In genomic region chr11:97740190-97740589, GRCm38 (mm10) we compare ENCODE assay signal across 10 mouse cellular contexts. TPM values are rescaled to one million over a fixed set of nuclear protein-coding genes. Genes with fewer than 3 reads are reported as not detected.
A peak's percentile ranks its signal among the peaks of the same experiment; 100 is the strongest.
DNase-seq lines count a peak whose midpoint lies in the region; ATAC-seq and TF ChIP-seq lines count a peak whose summit lies in the region.
"Had no signal": no experiment of that assay in that cellular context is flagged by ENCODE, and none has a peak within 500 bp of the region (broad histone marks: within the 10 kb centered on the region; RNA-seq: fewer than 3 reads in every experiment).

No protein-coding gene starts in this region.

- H3K4me1 ChIP-seq in liver, postnatal 0 days (ENCODE audit: insufficient read depth) = peaks cover 18% of the 10 kb centered on the region

- no peaks in the 10 kb centered on the region for H3K27me3 ChIP-seq in liver, postnatal 0 days (ENCODE audit: insufficient read depth, low read length)
- H3K27me3 ChIP-seq: midbrain, embryonic 12.5 days had no signal

- intact Hi-C loops in gastrocnemius, postnatal 14 days (cut with DNase I; ENCODE audit: low total_unique reads) = loop anchor here (5.0 kb wide), 1 partner anchor 33 kb away; no protein-coding TSS in a partner anchor

- peak overlapping the region; percentile 20 for H3K4me2 ChIP-seq in liver, postnatal 0 days (ENCODE audit: low read depth, low read length)
- H3K4me2 ChIP-seq: midbrain, embryonic 12.5 days had no signal

- no peaks in the 10 kb centered on the region; the same call in 1 of the 2 replicates for H3K36me3 ChIP-seq in liver, postnatal 0 days (replicated peaks; ENCODE audit: insufficient read depth, low read length)
- H3K36me3 ChIP-seq: midbrain, embryonic 12.5 days had no signal

- H3K9ac ChIP-seq in liver, postnatal 0 days (replicated peaks) = no peak overlapping the region
- H3K9ac ChIP-seq: midbrain, embryonic 12.5 days had no signal

- WGBS in liver, postnatal 0 days (ENCODE audit: insufficient replicate concordance) = 35% methylated on average over 7 of the region's 7 CpGs

- no peak overlapping the region for H3K4me3 ChIP-seq in liver, postnatal 0 days (ENCODE audit: low read depth, low read length)
- H3K4me3 ChIP-seq: midbrain, embryonic 12.5 days had no signal

- ATAC-seq in liver, postnatal 0 days = no peak

- H3K9me3 ChIP-seq in liver, postnatal 0 days (ENCODE audit: low read length) = no peaks in the 10 kb centered on the region
- H3K9me3 ChIP-seq: midbrain, embryonic 12.5 days had no signal

- H3K27ac ChIP-seq in liver, postnatal 0 days (ENCODE audit: low read depth) = 0 out of 2 replicates have a peak overlapping the region, but pooled peaks have one; percentile 19
- H3K27ac ChIP-seq: midbrain, embryonic 12.5 days had no signal

- no peak for TF ChIP-seq EP300 in liver, postnatal 0 days (IDR thresholded peaks at IDR 0.05; ENCODE audit: low read depth)

- DNase-seq in gastrocnemius, postnatal 14 days = peak; percentile 42
- DNase-seq in gastrocnemius, adult 18-20 months (ENCODE audit: low spot score) = no peak
- peak; percentile 38 for DNase-seq in ES-CJ7 (ENCODE audit: low read depth, low spot score)
- peak; percentile 28 for DNase-seq in heart, adult 8-10 months (ENCODE audit: low spot score)
- no peak for DNase-seq in liver, postnatal 0 days
- no peak for DNase-seq in left cerebral cortex, adult 8-10 months (ENCODE audit: low spot score in 2 of 2)
- no peak for DNase-seq in cerebellum, adult 9-10 months
- DNase-seq in spleen, adult 12 weeks (ENCODE audit: low spot score) = no peak

- no peak for TF ChIP-seq CTCF in liver, postnatal 0 days (IDR thresholded peaks at IDR 0.05; ENCODE audit: low read depth)

RNA-seq across cellular contexts. Expression of gene Pip4k2b, which starts 4.3 kb away (rescaled TPM):
- 10 to 100 TPM; 33.3 to 38.5 TPM for total RNA-seq in gastrocnemius, postnatal 14 days (2021)
- total RNA-seq in gastrocnemius, adult 18-20 months (2021) = 10 to 100 TPM; 64.7 TPM
- total RNA-seq in heart, adult 8-10 months (2022) = 10 to 100 TPM; 21.9 to 26.6 (median 25.6) TPM
- 0.53 and 0.59 TPM in 2 replicates for polyA plus RNA-seq in liver, postnatal 0 days (2015; fragmentation: Nextera tagmentation; extraction: Ambion mirVana)
- 100 to 1,000 TPM; 109 to 123 (median 110) TPM for total RNA-seq in left cerebral cortex, adult 8-10 months (2022)

RNA-seq across cellular contexts. Expression of gene Cwc25, which starts 26.2 kb away (rescaled TPM):
- 1 to 10 TPM; 6.0 to 6.7 TPM for total RNA-seq in gastrocnemius, postnatal 14 days (2021)
- 1 to 10 TPM; 5.2 to 5.9 TPM for total RNA-seq in gastrocnemius, adult 18-20 months (2021)
- total RNA-seq in heart, adult 8-10 months (2022) = 1 to 10 TPM; 6.1 to 7.1 (median 6.3) TPM
- 5.5 and 5.8 TPM in 2 replicates for polyA plus RNA-seq in liver, postnatal 0 days (2015; fragmentation: Nextera tagmentation; extraction: Ambion mirVana)
- 10 to 100 TPM; 17.0 to 20.6 (median 19.1) TPM for total RNA-seq in left cerebral cortex, adult 8-10 months (2022)

RNA-seq across cellular contexts. Expression of gene 1700001P01Rik, which starts 35.5 kb away (rescaled TPM):
- total RNA-seq in gastrocnemius, postnatal 14 days (2021) = not detected
- not detected for total RNA-seq in gastrocnemius, adult 18-20 months (2021)
- not detected for total RNA-seq in heart, adult 8-10 months (2022)
- polyA plus RNA-seq in liver, postnatal 0 days (2015; fragmentation: Nextera tagmentation; extraction: Ambion mirVana) = not detected in 2 replicates
- 1 to 10 TPM in 1 of 4 experiments, under 1 TPM in 2, not detected in 1; 0.65 to 1.2 (median 0.84) TPM for total RNA-seq in left cerebral cortex, adult 8-10 months (2022)
- polyA plus RNA-seq: stomach, embryonic 16.5 days had no signal

RNA-seq across cellular contexts. Expression of gene Psmb3, which starts 37.0 kb away (rescaled TPM):
- 100 to 1,000 TPM; 146 to 154 TPM for total RNA-seq in gastrocnemius, postnatal 14 days (2021)
- 100 to 1,000 TPM; 150 to 167 TPM for total RNA-seq in gastrocnemius, adult 18-20 months (2021)
- total RNA-seq in heart, adult 8-10 months (2022) = 100 to 1,000 TPM; 145 to 154 (median 150) TPM
- 244 and 267 TPM in 2 replicates for polyA plus RNA-seq in liver, postnatal 0 days (2015; fragmentation: Nextera tagmentation; extraction: Ambion mirVana)
- total RNA-seq in left cerebral cortex, adult 8-10 months (2022) = 100 to 1,000 TPM; 117 to 140 (median 132) TPM

RNA-seq across cellular contexts. Expression of gene Pcgf2, which starts 39.9 kb away (rescaled TPM):
- 1 to 10 TPM; 6.5 to 7.7 TPM for total RNA-seq in gastrocnemius, postnatal 14 days (2021)
- 1 to 10 TPM in 1 of 2 experiments, under 1 TPM in 1; 0.96 to 2.3 TPM for total RNA-seq in gastrocnemius, adult 18-20 months (2021)
- total RNA-seq in heart, adult 8-10 months (2022) = 1 to 10 TPM; 4.6 to 6.3 (median 5.3) TPM
- 1.9 TPM in 2 replicates for polyA plus RNA-seq in liver, postnatal 0 days (2015; fragmentation: Nextera tagmentation; extraction: Ambion mirVana)
- 10 to 100 TPM; 35.3 to 39.6 (median 37.6) TPM for total RNA-seq in left cerebral cortex, adult 8-10 months (2022)

Comparison
In these comparisons a context has a peak if more than half of its experiments do, and no peak if none do; other contexts are left out.
1. DNase-seq: peak in gastrocnemius, postnatal 14 days (single experiment), ES-CJ7 (single experiment) and heart, adult 8-10 months (single experiment); none in gastrocnemius, adult 18-20 months (single experiment), liver, postnatal 0 days (single experiment), left cerebral cortex, adult 8-10 months (0 of 2), cerebellum, adult 9-10 months (single experiment) and spleen, adult 12 weeks (single experiment).